Mouse (Mus musculus) testis, adult 2 months (tissue): Measurements from ENCODE around the gene Nxph1.

Experiments
- CTCF ChIP-seq: fragments of 200-500 bp; IDR thresholded peaks from 2 replicates; pipeline ENCODE4 v1.5.1; 2012; ENCODE audit warnings: low read depth, mild to moderate bottlenecking, inconsistent platforms, low read length, moderate library complexity; ENCODE audit not compliant: control insufficient read depth, insufficient read depth, insufficient replicate concordance
- POLR2A ChIP-seq: fragments of 200-500 bp; IDR thresholded peaks from 2 replicates; pipeline ENCODE4 v1.6.1; 2012; ENCODE audit warnings: low read depth, mild to moderate bottlenecking, inconsistent platforms, low read length, moderate library complexity; ENCODE audit not compliant: control insufficient read depth

- TF ChIP-seq CTCF (no peak), POLR2A (no peak)
These were observed 34.8 kb upstream of the Nxph1 start for GRCm38 (mm10) chr6:8913404-8913803.
